Mouse (Mus musculus) neural tube, embryonic 15.5 days (tissue): Measurements from ENCODE around the gene Hcn1. TPM values are rescaled to one million over a fixed set of nuclear protein-coding genes. Genes with fewer than 3 reads are reported as not detected.

Experiments
- ATAC-seq: fragments of 200-750 bp; cut with Nextera tagmentation; 2 replicates; pipeline ENCODE4 v1.8.0; 2017; ENCODE audit warnings: mild to moderate bottlenecking, moderate TSS enrichment, moderate library complexity; ENCODE audit not compliant: low FRiP score
- H3K27ac ChIP-seq: fragments of 300-500 bp; sonication (generic); replicated peaks from 2 replicates; pipeline ENCODE4 v1.5.1; 2015; ENCODE audit warnings: mild to moderate bottlenecking, inconsistent platforms
- H3K27me3 ChIP-seq: fragments of 300-500 bp; sonication (generic); replicated peaks from 2 replicates; pipeline ENCODE4 v1.6.1; 2015; ENCODE audit warnings: inconsistent platforms
- H3K36me3 ChIP-seq: fragments of 300-500 bp; sonication (generic); 2 replicates; pipeline ENCODE4 v1.6.1; 2015; ENCODE audit warnings: inconsistent platforms
- H3K4me1 ChIP-seq: fragments of 300-500 bp; sonication (generic); 2 replicates; pipeline ENCODE4 v1.6.1; 2015; ENCODE audit warnings: inconsistent platforms
- H3K4me2 ChIP-seq: fragments of 300-500 bp; sonication (generic); 2 replicates; pipeline ENCODE4 v1.6.1; 2015; ENCODE audit warnings: inconsistent platforms, mild to moderate bottlenecking, moderate library complexity
- H3K4me3 ChIP-seq: fragments of 300-500 bp; sonication (generic); replicated peaks from 2 replicates; pipeline ENCODE4 v1.5.1; 2015; ENCODE audit warnings: mild to moderate bottlenecking, inconsistent platforms
- H3K9ac ChIP-seq: fragments of 300-500 bp; sonication (generic); replicated peaks from 2 replicates; pipeline ENCODE4 v1.6.1; 2015; ENCODE audit warnings: mild to moderate bottlenecking, inconsistent platforms
- H3K9me3 ChIP-seq: fragments of 300-500 bp; sonication (generic); replicated peaks from 2 replicates; pipeline ENCODE4 v1.6.1; 2016; ENCODE audit warnings: inconsistent platforms
- WGBS: fragments of 180-500 bp; shearing (Covaris S2); methylation state at CpG from one replicate; pipeline ENCODE4 v1.1.7; 2015; ENCODE audit warnings: mixed read lengths; 5-methylcytosine and 5-hydroxymethylcytosine counted together
- polyA plus RNA-seq: library from polyadenylated mRNA; unstranded; fragments of >200 nt; fragmentation: Nextera tagmentation; extraction: Ambion mirVana; gene quantifications from 2 replicates; pipeline ENCODE4 v1.2.1, GENCODE M21; 2015

Hcn1 gene
- polyA plus RNA-seq, 1 experiment from 2014 or later = 1.2 TPM

DNA sequence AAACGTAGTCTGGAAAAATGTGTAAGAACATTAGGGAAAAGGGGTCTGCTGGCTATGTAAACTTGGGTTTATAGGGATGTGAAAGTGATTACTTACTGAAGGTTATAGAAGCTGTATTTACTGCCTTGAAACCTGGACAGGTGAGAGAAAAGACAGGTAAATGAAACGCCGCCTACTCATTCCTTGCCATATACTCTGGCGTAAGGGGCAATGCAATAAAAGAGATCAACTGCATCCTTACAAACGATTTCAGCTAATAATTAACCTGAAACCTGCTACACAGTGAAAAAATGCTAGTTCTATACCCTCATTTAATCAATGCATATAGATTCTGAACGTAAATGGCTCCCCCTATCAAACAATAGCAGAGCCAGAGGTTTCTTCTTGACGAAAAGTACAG lies 17.4 kb downstream of the Hcn1 start:
- H3K4me2 ChIP-seq = no peak overlapping the region
- no peak overlapping the region for H3K9ac ChIP-seq
- H3K4me1 ChIP-seq = no peaks in the 10 kb centered on the region
- no peaks in the 10 kb centered on the region for H3K27me3 ChIP-seq
- H3K4me3 ChIP-seq = no peak overlapping the region
- 80% methylated on average over 7 of the region's 7 CpGs for WGBS
- H3K27ac ChIP-seq = no peak overlapping the region
- no peak for ATAC-seq
- H3K36me3 ChIP-seq = no peaks in the 10 kb centered on the region
- H3K9me3 ChIP-seq = no peaks in the 10 kb centered on the region

DNA sequence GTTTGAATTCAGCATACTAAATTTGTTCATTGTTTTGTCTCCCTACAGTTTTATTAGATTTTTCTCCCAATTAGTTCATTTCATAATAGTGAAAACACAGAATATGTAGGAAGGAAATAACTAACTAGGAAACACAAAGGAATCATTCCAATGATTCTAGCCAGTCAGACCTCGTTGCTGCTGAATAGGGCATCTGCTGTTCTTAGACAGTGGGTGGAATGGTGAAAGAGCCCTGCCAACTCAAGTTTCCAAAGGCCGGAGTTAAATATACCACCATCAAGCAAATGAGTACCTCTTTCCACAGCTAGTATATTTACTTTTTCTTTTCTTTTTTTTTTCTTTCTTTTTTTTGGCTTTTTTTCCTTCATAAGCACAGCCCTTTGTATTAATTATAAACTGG lies 55.4 kb downstream of the Hcn1 start:
- 67% methylated on average over 2 of the region's 2 CpGs for WGBS

DNA sequence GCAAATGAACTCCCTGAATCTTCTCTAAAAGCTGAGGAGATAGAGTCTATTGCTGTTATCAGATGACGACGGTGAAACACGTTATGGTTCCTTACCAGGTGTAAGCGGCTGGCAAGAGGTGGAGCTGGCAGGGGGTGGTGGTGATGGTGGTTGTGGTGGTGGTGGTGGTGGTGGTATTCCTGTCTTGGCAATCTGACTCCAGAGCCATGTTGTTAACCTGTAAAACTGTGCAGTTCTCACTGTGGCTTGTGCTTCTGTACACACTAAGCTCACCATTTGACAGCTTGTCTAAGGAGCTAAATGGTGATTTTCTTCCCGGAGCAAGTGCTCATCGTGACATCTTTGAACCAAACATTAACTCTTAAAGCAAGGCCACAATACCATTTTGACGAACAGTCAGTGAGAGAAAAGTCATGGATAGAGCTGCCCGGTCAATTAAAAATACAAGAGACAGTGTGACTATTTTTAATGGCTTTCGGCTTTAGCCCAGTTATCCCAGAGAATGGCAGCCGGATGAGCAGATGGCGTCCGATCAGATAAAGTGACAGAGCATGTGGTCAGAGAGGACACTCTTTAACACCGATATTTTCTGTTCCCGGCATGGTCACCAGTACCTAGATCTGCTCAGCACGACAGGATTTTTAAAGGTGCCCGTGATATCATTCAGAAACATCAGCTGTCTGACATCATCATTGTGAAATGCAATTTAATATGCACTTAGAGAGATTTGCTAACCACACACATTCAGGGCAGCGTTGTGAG lies 56.5 kb downstream of the Hcn1 start:
- Histone ChIP-seq H3K9me3 (no peaks in the 10 kb centered on the region), H3K4me3 (no peak overlapping the region), H3K4me2 (no peak overlapping the region), H3K27ac (no peak overlapping the region), H3K27me3 (no peaks in the 10 kb centered on the region), H3K36me3 (no peaks in the 10 kb centered on the region), H3K9ac (no peak overlapping the region), H3K4me1 (no peaks in the 10 kb centered on the region)
- WGBS = 82% methylated on average over 17 of the region's 17 CpGs
- ATAC-seq = no peak

More for the DNA sequence above, 55.4 kb downstream of the Hcn1 start:
- H3K9me3 ChIP-seq = no peaks in the 10 kb centered on the region
- no peaks in the 10 kb centered on the region for H3K4me1 ChIP-seq
- H3K27me3 ChIP-seq = no peaks in the 10 kb centered on the region
- H3K36me3 ChIP-seq = no peaks in the 10 kb centered on the region
- no peak overlapping the region for H3K27ac ChIP-seq
- no peak overlapping the region for H3K9ac ChIP-seq
- H3K4me3 ChIP-seq = no peak overlapping the region
- no peak overlapping the region for H3K4me2 ChIP-seq
- no peak for ATAC-seq

DNA sequence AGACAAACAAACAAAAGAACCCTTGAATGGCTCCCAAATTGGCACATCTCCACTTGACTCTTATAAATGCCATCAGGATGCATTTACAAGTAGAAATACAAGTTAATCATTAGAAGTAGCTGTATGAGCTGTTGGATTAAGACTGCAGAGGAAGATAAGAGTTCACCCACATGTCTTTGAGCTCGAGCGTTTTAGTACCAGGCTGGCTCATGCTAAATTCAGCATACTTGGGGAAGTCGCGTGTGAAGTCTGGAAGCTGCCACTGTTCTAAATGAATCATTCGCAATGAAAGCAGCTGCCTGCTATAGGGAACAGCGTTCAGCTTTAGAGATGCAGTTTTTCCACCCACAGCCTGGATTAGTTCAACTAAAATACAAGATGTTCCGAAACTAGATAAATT lies 57.4 kb downstream of the Hcn1 start:
- Histone ChIP-seq H3K27me3 (no peaks in the 10 kb centered on the region), H3K4me2 (no peak overlapping the region), H3K27ac (no peak overlapping the region), H3K36me3 (no peaks in the 10 kb centered on the region), H3K9ac (no peak overlapping the region), H3K4me1 (no peaks in the 10 kb centered on the region), H3K4me3 (no peak overlapping the region), H3K9me3 (no peaks in the 10 kb centered on the region)
- WGBS = 69% methylated on average over 7 of the region's 7 CpGs
- no peak for ATAC-seq

DNA sequence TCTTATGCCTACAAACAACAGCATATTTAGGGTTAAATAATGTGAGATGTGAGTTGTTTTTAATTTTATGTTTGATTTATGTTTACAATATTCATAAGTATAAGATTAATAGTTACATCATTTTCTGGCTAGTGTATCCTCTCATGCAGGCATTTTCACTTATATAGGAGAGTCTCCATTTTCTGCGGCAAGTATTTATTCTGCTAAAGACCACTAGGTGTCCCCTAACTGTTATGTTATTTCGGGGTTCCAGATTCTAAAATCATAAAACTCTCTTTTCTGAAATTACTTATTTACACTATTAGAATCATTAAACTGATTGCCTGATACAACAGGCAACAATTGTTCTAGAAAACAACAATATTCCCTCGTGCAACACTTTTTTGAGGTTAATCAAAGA lies 60.5 kb downstream of the Hcn1 start:
- Histone ChIP-seq H3K4me3 (no peak overlapping the region), H3K36me3 (no peaks in the 10 kb centered on the region), H3K4me2 (no peak overlapping the region), H3K27me3 (no peaks in the 10 kb centered on the region), H3K9me3 (no peaks in the 10 kb centered on the region), H3K9ac (no peak overlapping the region), H3K27ac (no peak overlapping the region), H3K4me1 (no peaks in the 10 kb centered on the region)
- WGBS = 76% methylated on average over 3 of the region's 3 CpGs
- ATAC-seq = no peak

DNA sequence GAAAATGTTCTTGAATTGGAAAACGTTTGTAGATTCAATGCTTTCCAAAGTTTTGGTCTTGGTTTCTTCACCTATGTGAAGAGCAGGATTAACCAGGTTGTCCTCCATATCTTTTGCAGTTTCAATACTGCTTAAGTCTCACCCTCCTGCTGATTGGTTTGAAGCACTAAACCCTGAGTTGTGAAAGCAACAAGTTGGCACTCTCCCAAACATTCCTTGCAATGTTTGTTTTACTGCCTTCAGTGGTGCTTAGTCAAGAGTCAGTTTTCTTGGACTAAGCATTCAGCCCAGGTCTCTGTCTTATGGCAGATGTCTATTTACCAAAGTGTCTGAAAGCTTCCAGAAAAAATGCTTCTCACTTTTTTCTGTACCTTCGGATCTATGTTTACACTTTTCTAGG lies 67.2 kb downstream of the Hcn1 start:
- 66% methylated on average over 2 of the region's 2 CpGs for WGBS
- H3K9ac ChIP-seq = no peak overlapping the region
- ATAC-seq = no peak

DNA sequence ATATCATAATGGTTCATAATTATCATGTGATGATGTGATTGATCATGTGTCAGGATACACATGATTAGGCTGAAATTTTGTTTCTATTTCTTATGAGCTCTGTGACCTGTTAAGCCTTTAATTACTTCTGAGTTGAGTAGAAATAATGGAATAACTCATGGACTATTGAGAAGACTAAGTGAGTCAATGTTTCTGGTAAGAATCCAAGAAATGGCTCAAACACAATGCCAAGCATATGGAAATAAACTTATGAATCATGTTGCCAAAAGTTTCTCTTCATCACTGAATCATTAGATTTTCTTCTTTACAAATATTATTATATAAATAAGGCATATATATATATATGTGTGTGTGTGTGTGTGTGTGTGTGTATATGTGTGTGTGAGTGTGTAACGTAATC lies 69.7 kb downstream of the Hcn1 start:
- no peaks in the 10 kb centered on the region for H3K4me1 ChIP-seq
- ATAC-seq = no peak
- WGBS = 97% methylated on average over 1 of the region's 1 CpGs
- H3K4me2 ChIP-seq = no peak overlapping the region
- no peak overlapping the region for H3K4me3 ChIP-seq
- H3K27me3 ChIP-seq = no peaks in the 10 kb centered on the region
- no peaks in the 10 kb centered on the region for H3K36me3 ChIP-seq
- H3K9me3 ChIP-seq = no peaks in the 10 kb centered on the region
- H3K9ac ChIP-seq = no peak overlapping the region
- no peak overlapping the region for H3K27ac ChIP-seq

More for the DNA sequence above, 67.2 kb downstream of the Hcn1 start:
- Histone ChIP-seq H3K27ac (no peak overlapping the region), H3K9me3 (no peaks in the 10 kb centered on the region), H3K27me3 (no peaks in the 10 kb centered on the region), H3K4me3 (no peak overlapping the region), H3K36me3 (no peaks in the 10 kb centered on the region), H3K4me2 (no peak overlapping the region), H3K4me1 (no peaks in the 10 kb centered on the region)

DNA sequence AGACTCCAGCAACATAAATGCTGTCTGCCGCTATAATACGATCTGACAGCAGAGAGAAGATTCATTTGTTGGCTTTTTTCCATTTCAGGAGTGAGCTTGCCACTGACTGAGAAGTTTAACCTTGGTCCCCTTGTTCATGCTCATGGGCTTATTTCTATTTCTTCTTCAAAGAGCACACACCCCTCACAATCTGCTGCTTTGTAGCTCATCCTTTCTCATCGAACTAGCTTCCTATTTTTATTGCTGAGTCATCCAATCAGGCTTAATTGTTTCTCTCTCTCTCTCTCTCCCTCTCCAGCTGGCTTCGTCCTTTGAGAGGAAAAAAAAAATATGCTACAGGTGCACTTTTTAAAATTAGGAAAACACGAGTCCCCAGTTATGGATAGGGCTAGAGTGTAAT lies 74.3 kb downstream of the Hcn1 start:
- no peak overlapping the region for H3K9ac ChIP-seq
- no peak overlapping the region for H3K4me2 ChIP-seq
- no peak for ATAC-seq
- no peak overlapping the region for H3K4me3 ChIP-seq
- WGBS = 72% methylated on average over 5 of the region's 5 CpGs
- no peaks in the 10 kb centered on the region for H3K27me3 ChIP-seq
- no peak overlapping the region for H3K27ac ChIP-seq
- no peaks in the 10 kb centered on the region for H3K9me3 ChIP-seq
- no peaks in the 10 kb centered on the region for H3K36me3 ChIP-seq
- no peaks in the 10 kb centered on the region for H3K4me1 ChIP-seq

DNA sequence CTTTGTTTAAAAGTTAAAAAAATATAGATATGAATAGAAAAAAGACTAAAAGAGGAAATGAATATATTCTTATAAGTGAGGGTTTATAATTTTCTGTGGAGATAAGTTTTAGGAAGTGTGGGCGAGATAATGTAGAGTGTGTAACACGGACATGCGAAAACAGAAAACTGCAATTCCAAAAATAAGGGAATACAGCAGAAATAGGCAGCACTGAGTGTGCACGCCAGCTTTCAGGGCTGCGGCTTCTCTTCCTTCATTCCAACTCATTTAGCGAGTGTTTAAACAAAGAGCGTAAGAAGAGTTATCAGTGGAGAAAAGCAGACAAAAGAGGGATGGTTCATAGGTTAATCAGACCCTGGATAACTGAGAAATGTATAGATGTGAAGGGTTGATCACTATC lies 85.5 kb downstream of the Hcn1 start:
- Histone ChIP-seq H3K4me3 (no peak overlapping the region), H3K9ac (no peak overlapping the region), H3K36me3 (no peaks in the 10 kb centered on the region), H3K27me3 (no peaks in the 10 kb centered on the region), H3K9me3 (no peaks in the 10 kb centered on the region), H3K4me1 (no peaks in the 10 kb centered on the region), H3K27ac (no peak overlapping the region), H3K4me2 (no peak overlapping the region)
- ATAC-seq = no peak
- 93% methylated on average over 7 of the region's 7 CpGs for WGBS

DNA sequence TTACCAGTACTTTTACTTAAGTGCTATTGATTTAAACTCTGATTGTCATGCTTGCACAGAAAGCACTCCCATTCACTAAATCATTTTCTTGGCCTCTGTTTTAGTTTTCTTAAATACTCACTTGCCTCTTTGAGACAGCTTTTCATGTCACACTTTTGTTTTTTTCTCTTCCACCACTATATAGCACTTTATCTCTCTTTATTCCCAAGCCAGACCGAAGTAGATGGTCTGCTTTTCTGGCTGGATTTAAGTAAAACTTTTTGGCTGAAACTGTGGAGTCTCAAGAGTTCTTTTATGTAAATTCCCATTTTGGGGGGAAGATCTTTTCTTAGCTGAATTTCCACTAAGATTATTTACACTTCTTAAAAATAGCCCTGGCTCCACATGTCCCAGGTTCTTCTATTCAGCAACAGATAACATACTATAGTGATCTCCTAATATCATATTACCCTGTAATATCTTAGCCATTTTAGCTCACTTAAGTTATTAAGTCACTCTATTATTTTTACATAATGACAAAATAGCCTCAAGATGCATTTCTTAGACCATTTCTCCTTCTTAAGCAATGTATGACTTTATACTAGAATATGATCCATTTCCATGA lies 92.7 kb downstream of the Hcn1 start:
- WGBS = 90% methylated on average over 1 of the region's 1 CpGs
- no peak overlapping the region for H3K4me2 ChIP-seq
- no peak for ATAC-seq

DNA sequence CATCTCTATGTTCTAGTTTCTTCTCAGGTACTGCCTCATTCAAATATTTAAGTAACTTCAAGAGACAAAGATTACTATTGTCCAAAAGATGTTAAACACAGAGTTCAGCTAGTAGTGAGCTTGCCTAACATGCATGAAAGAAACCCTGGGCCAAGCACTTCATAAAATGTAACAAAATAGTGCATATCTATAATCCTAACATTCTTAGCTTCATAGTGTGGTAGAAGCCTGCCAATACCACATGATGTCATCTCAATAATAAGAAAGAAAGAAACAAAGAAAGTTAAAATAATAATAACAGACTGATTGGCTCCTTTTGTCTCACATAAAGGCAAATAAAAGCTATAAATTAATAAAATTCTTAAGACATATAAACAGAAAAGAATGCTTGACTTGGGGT lies 103.5 kb downstream of the Hcn1 start:
- H3K9me3 ChIP-seq = no peaks in the 10 kb centered on the region
- no peaks in the 10 kb centered on the region for H3K27me3 ChIP-seq

More for the DNA sequence above, 92.7 kb downstream of the Hcn1 start:
- Histone ChIP-seq H3K4me3 (no peak overlapping the region), H3K9me3 (no peaks in the 10 kb centered on the region), H3K4me1 (no peaks in the 10 kb centered on the region), H3K36me3 (no peaks in the 10 kb centered on the region), H3K9ac (no peak overlapping the region), H3K27me3 (no peaks in the 10 kb centered on the region), H3K27ac (no peak overlapping the region)

DNA sequence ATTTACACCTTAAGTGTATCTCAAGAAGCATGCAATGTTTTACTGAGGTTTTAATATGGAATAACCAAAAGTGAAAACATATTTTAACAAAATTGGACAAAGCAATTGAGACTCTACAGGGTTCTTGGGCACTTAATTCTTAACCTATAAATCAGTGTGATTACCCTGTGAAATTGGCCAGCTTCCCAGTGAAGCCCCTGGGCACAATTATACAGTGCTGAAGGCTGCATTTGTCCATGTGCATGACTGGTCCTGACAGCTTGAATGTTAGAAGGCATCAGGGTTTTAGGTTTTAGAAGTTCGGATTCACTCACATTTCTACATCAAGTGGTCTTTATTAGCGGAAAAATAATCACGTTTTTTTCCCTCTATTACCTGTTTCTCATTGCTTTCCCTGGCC lies 103.9 kb downstream of the Hcn1 start:
- ATAC-seq = peak; percentile 74; the same call in 1 of the 2 replicates
- Histone ChIP-seq H3K4me2 (no peak overlapping the region), H3K27me3 (no peaks in the 10 kb centered on the region), H3K4me3 (no peak overlapping the region), H3K4me1 (no peaks in the 10 kb centered on the region), H3K9ac (no peak overlapping the region), H3K9me3 (no peaks in the 10 kb centered on the region), H3K36me3 (no peaks in the 10 kb centered on the region), H3K27ac (no peak overlapping the region)
- WGBS = 54% methylated on average over 3 of the region's 3 CpGs

More for the DNA sequence above, 103.5 kb downstream of the Hcn1 start:
- Histone ChIP-seq H3K4me2 (no peak overlapping the region), H3K9ac (no peak overlapping the region), H3K4me1 (no peaks in the 10 kb centered on the region), H3K27ac (no peak overlapping the region), H3K36me3 (no peaks in the 10 kb centered on the region), H3K4me3 (no peak overlapping the region)
- no peak for ATAC-seq
